11 mouse cellular contexts compared by ENCODE assay signal in the genomic region with DNA sequence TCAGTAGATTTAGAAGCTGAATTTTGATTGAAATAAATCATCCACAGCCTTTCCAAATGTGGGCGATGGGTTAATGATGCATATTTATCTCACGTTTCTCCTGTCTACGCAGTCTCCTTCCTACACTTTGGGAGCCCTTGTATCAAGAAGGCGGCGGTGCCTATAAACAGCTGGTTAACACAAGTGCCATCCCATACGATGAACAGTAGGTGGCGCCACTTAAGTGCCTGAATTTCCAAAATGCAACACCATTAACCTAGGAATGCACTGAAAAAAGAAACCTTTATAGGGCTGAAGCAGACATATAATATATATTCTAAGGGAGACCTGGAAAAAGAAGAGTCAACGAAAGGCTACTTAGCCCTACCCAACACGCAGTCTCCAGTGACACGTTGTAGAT. TPM values are rescaled to one million over a fixed set of nuclear protein-coding genes. Genes with fewer than 3 reads are reported as not detected.
DNase-seq lines count a peak whose midpoint lies in the region; ATAC-seq and TF ChIP-seq lines count a peak whose summit lies in the region.
"Had no signal": no experiment of that assay in that cellular context is flagged by ENCODE, and none has a peak within 500 bp of the region (broad histone marks: within the 10 kb centered on the region; RNA-seq: fewer than 3 reads in every experiment).

No protein-coding gene starts in this region.

- no peaks in the 10 kb centered on the region for H3K36me3 ChIP-seq in kidney, embryonic 15.5 days
- no peaks in the 10 kb centered on the region for H3K36me3 ChIP-seq in MEL (ENCODE audit: control insufficient read depth in 1 of 2, insufficient read depth in 2 of 2, low read length in 2 of 2)
- no peaks in the 10 kb centered on the region for H3K36me3 ChIP-seq in splenic B cell, adult 2 months (ENCODE audit: control insufficient read depth, insufficient read depth, low read length, poor library complexity, severe bottlenecking)
- H3K36me3 ChIP-seq in forebrain, embryonic 10.5 days (replicated peaks): no peaks in the 10 kb centered on the region
- H3K36me3 ChIP-seq: embryonic facial prominence, embryonic 12.5 days had no signal

- H3K27ac ChIP-seq in kidney, embryonic 15.5 days: no peak overlapping the region
- H3K27ac ChIP-seq in MEL (ENCODE audit: control insufficient read depth, low read depth, low read length): no peak overlapping the region
- H3K27ac ChIP-seq in forebrain, embryonic 10.5 days: no peak overlapping the region
- H3K27ac ChIP-seq: embryonic facial prominence, embryonic 12.5 days had no signal

- peak; percentile 33 to 57 (median 42); a peak in 5 of 6 replicates for TF ChIP-seq CTCF in MEL (IDR thresholded peaks at IDR 0.05 in 2 of 3, conservative IDR thresholded peaks at IDR 0.05 in 1 of 3; ENCODE audit: control insufficient read depth in 1 of 3, insufficient read depth in 1 of 3, low read depth in 2 of 3, low read length in 3 of 3, poor library complexity in 1 of 3, severe bottlenecking in 1 of 3)

- WGBS in kidney, embryonic 15.5 days: 65% methylated on average over 10 of the region's 10 CpGs
- WGBS in forebrain, embryonic 10.5 days: 78% methylated on average over 10 of the region's 10 CpGs

- DNase-seq in kidney, adult 18-20 months: peak; percentile 34
- peak; percentile 62 for DNase-seq in CD4-positive helper T cell, adult 2 months (ENCODE audit: low read depth, low spot score)
- DNase-seq in MEL (ENCODE audit: low read depth, low spot score): peak; percentile 40
- peak; percentile 59 for DNase-seq in embryo, embryonic 10.5 days (ENCODE audit: low spot score)
- DNase-seq in lung, adult 18-20 months: peak; percentile 31 to 58
- DNase-seq in splenic B cell, adult 2 months (ENCODE audit: low read depth, low spot score): peak; percentile 78
- DNase-seq in forebrain, embryonic 10.5 days (ENCODE audit: extremely low spot score, low spot score): no peak

- no peaks in the 10 kb centered on the region for H3K9me3 ChIP-seq in kidney, embryonic 15.5 days (replicated peaks)
- H3K9me3 ChIP-seq in MEL (replicated peaks; ENCODE audit: insufficient read depth, low read length): no peaks in the 10 kb centered on the region
- H3K9me3 ChIP-seq in forebrain, embryonic 10.5 days: no peaks in the 10 kb centered on the region; the same call in 1 of the 2 replicates
- H3K9me3 ChIP-seq: embryonic facial prominence, embryonic 12.5 days had no signal

- H3K4me1 ChIP-seq in kidney, embryonic 15.5 days: no peaks in the 10 kb centered on the region
- H3K4me1 ChIP-seq in MEL (ENCODE audit: control insufficient read depth in 1 of 2, insufficient read depth in 2 of 2, low read length in 2 of 2): no peaks in the 10 kb centered on the region
- no peaks in the 10 kb centered on the region for H3K4me1 ChIP-seq in forebrain, embryonic 10.5 days
- H3K4me1 ChIP-seq: embryonic facial prominence, embryonic 12.5 days had no signal

- no peaks in the 10 kb centered on the region for H3K27me3 ChIP-seq in kidney, embryonic 15.5 days
- no peaks in the 10 kb centered on the region for H3K27me3 ChIP-seq in MEL (ENCODE audit: control insufficient read depth in 1 of 2, insufficient read depth in 2 of 2, low read length in 2 of 2)
- no peaks in the 10 kb centered on the region for H3K27me3 ChIP-seq in splenic B cell, adult 2 months (ENCODE audit: control insufficient read depth, insufficient read depth, low read length, poor library complexity, severe bottlenecking)
- H3K27me3 ChIP-seq in forebrain, embryonic 10.5 days (ENCODE audit: poor library complexity, severe bottlenecking): no peaks in the 10 kb centered on the region
- H3K27me3 ChIP-seq: embryonic facial prominence, embryonic 12.5 days had no signal

- H3K4me2 ChIP-seq in kidney, embryonic 15.5 days: no peak overlapping the region
- H3K4me2 ChIP-seq: embryonic facial prominence, embryonic 12.5 days had no signal

- H3K9ac ChIP-seq in kidney, embryonic 15.5 days: no peak overlapping the region
- H3K9ac ChIP-seq in MEL (ENCODE audit: control insufficient read depth, low read depth, low read length, poor library complexity, severe bottlenecking): no peak overlapping the region
- H3K9ac ChIP-seq: embryonic facial prominence, embryonic 12.5 days had no signal

- no peak for TF ChIP-seq EP300 in MEL (IDR thresholded peaks at IDR 0.05; ENCODE audit: low read depth in 1 of 2, low read length in 2 of 2)

- TF ChIP-seq POLR2A in MEL (IDR thresholded peaks at IDR 0.05; ENCODE audit: control insufficient read depth in 1 of 2, insufficient read depth in 1 of 2, low read depth in 1 of 2, low read length in 2 of 2, poor library complexity in 1 of 2): no peak

- no peak overlapping the region for H3K4me3 ChIP-seq in kidney, embryonic 15.5 days (replicated peaks)
- H3K4me3 ChIP-seq in MEL (ENCODE audit: control insufficient read depth in 1 of 2, insufficient read depth in 1 of 2, low read depth in 2 of 2, low read length in 2 of 2): no peak overlapping the region
- no peak overlapping the region for H3K4me3 ChIP-seq in forebrain, embryonic 10.5 days
- H3K4me3 ChIP-seq: embryonic facial prominence, embryonic 12.5 days; myocyte had no signal

- ATAC-seq in kidney, embryonic 15.5 days (replicated peaks; ENCODE audit: low FRiP score): no peak

- TF ChIP-seq RAD21 in MEL (IDR thresholded peaks at IDR 0.05; ENCODE audit: low read depth, low read length): peak; percentile 34

- no peaks in the 10 kb centered on the region for H3K79me2 ChIP-seq in MEL (ENCODE audit: control insufficient read depth, insufficient read depth, low read length, poor library complexity)

TF ChIP-seq in MEL, 35 proteins besides CTCF, POLR2A, EP300 and RAD21:
- TF ChIP-seq SMC3 (IDR thresholded peaks at IDR 0.05; ENCODE audit: low read depth, low read length) (peak; percentile 37; the same call in 1 of the 2 replicates), ZMIZ1 (IDR thresholded peaks at IDR 0.05; ENCODE audit: low read depth, low read length) (no peak)

RNA-seq across cellular contexts. Expression of a gene that starts 9.5 kb away (rescaled TPM):
- polyA plus RNA-seq in kidney, embryonic 15.5 days (2015; fragmentation: Nextera tagmentation; extraction: Ambion mirVana): 21.7 and 25.5 TPM in 2 replicates
- 3.3 and 5.5 TPM in 2 replicates for total RNA-seq in MEL (2012; rRNA removed)
- polyA plus RNA-seq in MEL (2012; ENCODE audit: insufficient read depth in 1 of 2, insufficient read length in 2 of 2, low read depth in 1 of 2, low replicate concordance in 2 of 2, missing spikeins in 1 of 2): 10 to 100 TPM in 1 of 2 experiments, not detected in 1; 15.3 TPM
- polyA plus RNA-seq in forebrain, embryonic 10.5 days (2016; fragmentation: Nextera tagmentation; extraction: Ambion mirVana): 35.0 and 36.0 TPM in 2 replicates

RNA-seq across cellular contexts. Expression of a gene that starts 10.6 kb away (rescaled TPM):
- polyA plus RNA-seq in kidney, embryonic 15.5 days (2015; fragmentation: Nextera tagmentation; extraction: Ambion mirVana): 11.1 and 12.1 TPM in 2 replicates
- 1.2 and 1.7 TPM in 2 replicates for total RNA-seq in MEL (2012; rRNA removed)
- 1 to 10 TPM in 1 of 2 experiments, not detected in 1; 1.6 TPM for polyA plus RNA-seq in MEL (2012; ENCODE audit: insufficient read depth in 1 of 2, insufficient read length in 2 of 2, low read depth in 1 of 2, low replicate concordance in 2 of 2, missing spikeins in 1 of 2)
- polyA plus RNA-seq in forebrain, embryonic 10.5 days (2016; fragmentation: Nextera tagmentation; extraction: Ambion mirVana): 5.0 and 5.3 TPM in 2 replicates

RNA-seq across cellular contexts. Expression of a gene that starts 28.8 kb away (rescaled TPM):
- polyA plus RNA-seq in kidney, embryonic 15.5 days (2015; fragmentation: Nextera tagmentation; extraction: Ambion mirVana): not detected in 2 replicates
- not detected in 2 replicates for total RNA-seq in MEL (2012; rRNA removed)
- not detected for polyA plus RNA-seq in MEL (2012; ENCODE audit: insufficient read depth in 1 of 2, insufficient read length in 2 of 2, low read depth in 1 of 2, low replicate concordance in 2 of 2, missing spikeins in 1 of 2)
- 0.14 TPM in 1 of 2 replicates, not detected in the other for polyA plus RNA-seq in forebrain, embryonic 10.5 days (2016; fragmentation: Nextera tagmentation; extraction: Ambion mirVana)
- polyA plus RNA-seq: large intestine, adult 2 months; myocyte had no signal
